9 mouse cellular contexts compared by ENCODE assay signal in the genomic region with DNA sequence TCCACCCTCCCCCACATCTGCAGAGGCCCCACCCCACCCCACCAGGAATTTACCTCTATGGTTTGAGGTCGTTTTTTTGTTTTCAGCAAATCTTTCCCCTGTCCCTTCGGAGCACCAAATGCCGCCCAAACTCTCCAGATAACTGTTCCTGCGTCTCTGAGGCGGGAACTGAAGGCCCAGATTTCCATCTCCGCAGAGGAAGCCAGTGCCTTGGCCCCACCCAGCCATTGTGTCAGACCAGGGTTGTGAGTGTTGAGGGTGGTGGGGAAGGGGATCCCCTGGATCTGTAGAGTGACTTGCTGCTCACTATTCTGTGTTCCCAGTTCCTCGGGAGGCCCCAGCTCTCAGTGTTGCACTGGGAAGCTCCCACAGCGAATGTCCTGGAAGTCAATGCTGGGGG. TPM values are rescaled to one million over a fixed set of nuclear protein-coding genes. Genes with fewer than 3 reads are reported as not detected.
A peak's percentile ranks its signal among the peaks of the same experiment; 100 is the strongest.
DNase-seq lines count a peak whose midpoint lies in the region; ATAC-seq and TF ChIP-seq lines count a peak whose summit lies in the region.
"Had no signal": no experiment of that assay in that cellular context is flagged by ENCODE, and none has a peak within 500 bp of the region (broad histone marks: within the 10 kb centered on the region; RNA-seq: fewer than 3 reads in every experiment).

A gene (minus strand): TSS at position 173 of the 400 bp plus-strand sequence.

- intact Hi-C loops in left cerebral cortex, postnatal 14 days (cut with DNase I): no loop called here

- TF ChIP-seq CTCF in spleen, adult 2 months (IDR thresholded peaks at IDR 0.05; ENCODE audit: extremely low read depth, insufficient read depth, insufficient read length, insufficient replicate concordance): no peak

- no peaks in the 10 kb centered on the region for H3K36me3 ChIP-seq in spleen, adult 2 months (ENCODE audit: control insufficient read depth, insufficient read depth, low read length)
- H3K36me3 ChIP-seq in heart, embryonic 12.5 days: no peaks in the 10 kb centered on the region
- H3K36me3 ChIP-seq in midbrain, embryonic 13.5 days: no peaks in the 10 kb centered on the region
- H3K36me3 ChIP-seq: midbrain, embryonic 12.5 days had no signal

- 82% methylated on average over 8 of the region's 8 CpGs for WGBS in spleen, adult 2 months
- WGBS in heart, embryonic 12.5 days: 37% methylated on average over 8 of the region's 8 CpGs
- 35% methylated on average over 8 of the region's 8 CpGs for WGBS in midbrain, embryonic 13.5 days

- no peaks in the 10 kb centered on the region for H3K9me3 ChIP-seq in heart, embryonic 12.5 days (replicated peaks)
- no peaks in the 10 kb centered on the region for H3K9me3 ChIP-seq in midbrain, embryonic 13.5 days
- H3K9me3 ChIP-seq: midbrain, embryonic 12.5 days had no signal

- H3K4me1 ChIP-seq in spleen, adult 2 months (ENCODE audit: control insufficient read depth, insufficient read depth, insufficient read length): peaks cover 4% of the 10 kb centered on the region; the same call in 1 of the 2 replicates
- H3K4me1 ChIP-seq in heart, embryonic 12.5 days (replicated peaks): peaks cover 33% of the 10 kb centered on the region
- H3K4me1 ChIP-seq in midbrain, embryonic 13.5 days (replicated peaks): peaks cover 10% of the 10 kb centered on the region

- 0 out of 2 replicates have a peak, but pooled peaks cover 5% of the 10 kb centered on the region for H3K27me3 ChIP-seq in spleen, adult 2 months (ENCODE audit: control insufficient read depth, insufficient read depth, low read length)
- peaks cover 36% of the 10 kb centered on the region for H3K27me3 ChIP-seq in heart, embryonic 12.5 days (replicated peaks)
- peaks cover 53% of the 10 kb centered on the region for H3K27me3 ChIP-seq in midbrain, embryonic 13.5 days

- peak within 1 kb of the TSS; percentile 42 for H3K9ac ChIP-seq in heart, embryonic 12.5 days
- H3K9ac ChIP-seq in midbrain, embryonic 13.5 days (replicated peaks): no peak within 1 kb of the TSS
- H3K9ac ChIP-seq: midbrain, embryonic 12.5 days had no signal

- no peak for ATAC-seq in heart, embryonic 12.5 days (ENCODE audit: insufficient number of reproducible peaks, low FRiP score)
- no peak for ATAC-seq in midbrain, embryonic 13.5 days

- peak within 1 kb of the TSS; percentile 76 for H3K4me2 ChIP-seq in heart, embryonic 12.5 days
- no peak within 1 kb of the TSS for H3K4me2 ChIP-seq in midbrain, embryonic 13.5 days (replicated peaks)
- H3K4me2 ChIP-seq: midbrain, embryonic 12.5 days had no signal

- no peak for DNase-seq in spleen, adult 2 months (ENCODE audit: low read depth in 1 of 2, low spot score in 2 of 2)
- no peak for DNase-seq in spleen, adult 18-20 months
- DNase-seq in left cerebral cortex, postnatal 14 days (ENCODE audit: low spot score in 2 of 2): no peak
- no peak for DNase-seq in cerebellum, adult 11 months
- no peak for DNase-seq in adipocyte (ENCODE audit: low spot score)
- no peak for DNase-seq in urinary bladder, postnatal 10 days (ENCODE audit: low spot score)

- H3K4me3 ChIP-seq in spleen, adult 2 months (ENCODE audit: extremely low read depth, insufficient read depth, insufficient read length): peak within 1 kb of the TSS; percentile 16; the same call in 1 of the 2 replicates
- peak within 1 kb of the TSS; percentile 44 for H3K4me3 ChIP-seq in heart, embryonic 12.5 days
- H3K4me3 ChIP-seq in midbrain, embryonic 13.5 days (replicated peaks): no peak within 1 kb of the TSS
- H3K4me3 ChIP-seq: midbrain, embryonic 12.5 days had no signal

- no peak for TF ChIP-seq POLR2A in spleen, adult 2 months (IDR thresholded peaks at IDR 0.05; ENCODE audit: low read depth, low read length)

- peak within 1 kb of the TSS; percentile 43; the same call in 1 of the 2 replicates for H3K27ac ChIP-seq in spleen, adult 2 months (ENCODE audit: insufficient read depth, low read length)
- H3K27ac ChIP-seq in heart, embryonic 12.5 days (ENCODE audit: poor library complexity, severe bottlenecking): peak within 1 kb of the TSS; percentile 79
- H3K27ac ChIP-seq in midbrain, embryonic 13.5 days: no peak within 1 kb of the TSS
- H3K27ac ChIP-seq: midbrain, embryonic 12.5 days had no signal

RNA-seq across cellular contexts. Expression of the gene that starts here (rescaled TPM):
- polyA plus RNA-seq in spleen, adult 2 months (2012; rRNA removed): 11.0 and 19.2 TPM in 2 replicates
- polyA plus RNA-seq in heart, embryonic 12.5 days (2016; fragmentation: Nextera tagmentation; extraction: Ambion mirVana): 13.3 TPM in 2 replicates
- 10 to 100 TPM; 20.9 to 22.6 TPM for total RNA-seq in left cerebral cortex, postnatal 14 days (2021)
- polyA plus RNA-seq in midbrain, embryonic 13.5 days (2015; fragmentation: Nextera tagmentation; extraction: Ambion mirVana): 12.1 and 13.6 TPM in 2 replicates
